Mouse (Mus musculus): ENCODE results near the gene Spem2.

DNA sequence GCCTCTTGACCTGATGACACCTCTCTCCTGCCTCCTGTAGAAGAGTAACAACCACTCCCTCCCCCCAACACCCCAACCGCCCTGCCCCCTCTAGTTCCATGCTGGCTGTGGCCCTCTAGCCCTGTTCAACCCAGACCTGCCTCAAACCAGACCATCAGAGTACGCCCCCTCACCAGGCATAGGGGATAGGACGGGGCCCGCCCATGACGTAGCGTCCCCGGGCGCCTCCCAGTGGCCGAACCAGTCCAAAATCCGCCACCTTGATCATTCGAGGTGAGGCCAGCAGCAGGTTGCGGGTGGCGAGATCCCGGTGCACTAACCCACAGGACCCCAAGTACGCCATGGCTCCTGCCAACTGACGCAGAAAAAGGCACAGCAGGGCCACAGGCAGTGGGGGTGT, 37.1 kb upstream of the Spem2 start:
- TF ChIP-seq GABPA (IDR thresholded peaks at IDR 0.05; ENCODE audit: insufficient replicate concordance, low read depth, low read length), result no peak
- peak in 1 of 2 experiments; percentile 85; a peak in 2 of 4 replicates for TF ChIP-seq CTCF (conservative IDR thresholded peaks at IDR 0.05 in 1 of 2, IDR thresholded peaks at IDR 0.05 in 1 of 2; ENCODE audit: low read depth in 2 of 2, low read length in 2 of 2)
- no peak for TF ChIP-seq MAX (IDR thresholded peaks at IDR 0.05; ENCODE audit: low read length)
- no peak for TF ChIP-seq POLR2A (IDR thresholded peaks at IDR 0.05; ENCODE audit: low read depth, low read length)
- no peak for TF ChIP-seq USF1 (IDR thresholded peaks at IDR 0.05; ENCODE audit: low read depth, low read length)

All from CH12.LX (cell line).